Mouse (Mus musculus) thymus, postnatal 4 days (tissue): ENCODE data around the gene Ror2.
"Not testable (repeated sequence)": the region's sequence is repeated elsewhere in the genome, so short reads cannot be mapped to it uniquely, and the experiment has no call there.

Experiments used
- DNase-seq: peaks from one replicate; pipeline ENCODE4 v3.0.0; 2021

The Ror2 gene

GRCm38 (mm10) chr13:53285756-53286361, at the start of gene Ror2:
Gene Ror2, minus strand, starts transcription at chr13:53286124.
- DNase-seq: peak; percentile 55

DNA sequence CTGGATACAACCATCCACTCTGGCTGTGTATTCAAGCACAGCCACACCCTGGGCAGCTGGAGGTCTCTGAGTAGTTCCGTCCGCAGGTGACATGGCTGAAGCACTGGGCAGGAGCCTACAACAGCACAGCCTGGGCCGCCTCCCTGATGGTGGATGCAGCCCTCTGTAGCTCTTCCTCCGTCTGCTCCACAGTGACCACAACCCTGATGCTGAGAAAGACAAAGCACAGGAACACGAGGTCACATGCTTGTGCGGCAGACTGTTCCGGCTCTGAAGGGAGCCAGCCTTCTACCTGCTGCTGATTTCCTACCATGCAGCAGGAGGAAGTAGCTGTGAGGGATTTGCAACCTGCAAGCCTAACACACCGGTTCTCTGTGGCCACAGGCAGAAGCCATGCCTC, 47.8 kb upstream of the Ror2 start:
- no peak for DNase-seq

DNA sequence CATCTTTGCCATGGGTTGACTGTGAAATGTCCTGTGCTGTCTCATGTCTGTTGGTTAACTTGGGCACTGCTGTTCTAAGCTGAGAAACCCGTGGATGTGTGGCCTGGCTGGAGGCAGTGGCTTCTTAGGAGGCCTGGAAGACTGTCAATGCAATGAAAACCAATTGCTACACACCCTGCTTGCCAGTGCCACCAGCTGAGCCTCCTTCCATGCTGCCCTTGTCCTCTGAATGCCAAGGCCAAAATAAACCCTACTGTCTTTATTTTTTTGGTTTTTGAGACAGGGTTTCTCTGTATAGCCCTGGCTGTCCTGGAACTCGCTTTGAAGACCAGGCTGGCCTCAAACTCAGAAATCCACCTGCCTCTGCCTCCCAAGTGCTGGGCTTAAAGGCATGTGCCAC, 44.3 kb upstream of the Ror2 start:
- no peak for DNase-seq

DNA sequence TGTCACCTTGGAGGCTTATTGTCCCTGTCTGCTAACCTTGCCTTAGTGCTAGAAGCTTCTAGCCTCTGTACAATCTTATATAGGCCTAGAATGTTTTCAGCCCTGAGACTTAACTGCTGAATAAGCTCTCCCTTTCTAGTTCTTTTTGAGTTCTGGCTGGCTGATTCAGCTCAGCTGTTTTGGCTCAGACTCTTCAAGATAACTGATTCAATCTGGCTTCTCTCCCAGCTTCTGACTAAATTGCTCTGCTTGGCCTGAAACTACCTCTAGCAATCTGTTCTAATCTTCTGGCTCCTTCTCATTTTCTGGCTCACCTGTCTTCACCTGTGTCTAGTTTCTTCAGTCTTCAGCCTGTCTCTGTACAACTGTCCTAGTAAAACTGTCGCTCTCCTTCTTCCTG, 39.6 kb upstream of the Ror2 start:
- DNase-seq: no peak

- DNase-seq: no peak
Measured at GRCm38 (mm10) chr13:53323661-53324060, 37.7 kb upstream of the Ror2 start.

- no peak for DNase-seq
Measured at GRCm38 (mm10) chr13:53320899-53321298, 35.0 kb upstream of the Ror2 start.

- no peak for DNase-seq
Measured at GRCm38 (mm10) chr13:53316515-53317295, 30.8 kb upstream of the Ror2 start.

DNA sequence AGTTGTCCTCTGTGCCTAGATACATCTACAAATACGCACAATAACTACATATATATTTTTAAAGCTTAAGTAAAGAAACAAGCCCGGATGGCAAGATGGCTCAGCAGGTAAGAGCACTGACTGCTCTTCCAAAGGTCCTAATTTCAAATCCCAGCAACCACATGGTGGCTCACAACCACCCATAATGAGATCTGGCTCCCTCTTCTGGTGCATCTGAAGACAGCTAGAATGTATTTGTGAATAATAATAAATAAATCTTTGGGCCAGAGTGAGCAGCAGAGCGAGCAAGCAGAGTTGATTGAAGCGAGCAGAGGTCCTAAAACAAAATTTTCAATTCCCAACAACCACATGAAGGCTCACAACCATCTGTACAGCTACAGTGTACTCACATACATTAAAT, 29.8 kb upstream of the Ror2 start:
- DNase-seq: not testable (repeated sequence)

DNA sequence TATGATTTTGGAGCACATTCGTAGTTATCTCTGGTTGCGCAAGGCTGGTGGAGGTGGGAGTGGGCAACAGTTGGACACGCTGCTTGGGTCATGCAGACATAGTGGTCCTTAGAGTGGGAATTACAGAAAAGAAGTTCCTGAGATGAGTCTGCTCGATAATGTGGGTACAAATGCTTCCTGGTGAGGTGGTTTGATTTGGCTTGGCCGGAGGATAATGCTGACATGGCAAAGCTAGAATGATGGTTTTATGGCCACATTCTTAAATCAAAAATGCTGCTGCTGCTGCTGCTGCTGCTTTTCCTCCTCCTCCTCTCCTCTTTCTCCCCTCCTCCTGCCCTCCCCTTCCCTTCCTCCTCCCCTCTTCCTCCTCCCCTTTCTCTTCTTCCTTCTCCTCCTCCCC, 24.5 kb upstream of the Ror2 start:
- no peak for DNase-seq

- peak; percentile 65 for DNase-seq
Measured at GRCm38 (mm10) chr13:53309661-53310160, 23.8 kb upstream of the Ror2 start.

DNA sequence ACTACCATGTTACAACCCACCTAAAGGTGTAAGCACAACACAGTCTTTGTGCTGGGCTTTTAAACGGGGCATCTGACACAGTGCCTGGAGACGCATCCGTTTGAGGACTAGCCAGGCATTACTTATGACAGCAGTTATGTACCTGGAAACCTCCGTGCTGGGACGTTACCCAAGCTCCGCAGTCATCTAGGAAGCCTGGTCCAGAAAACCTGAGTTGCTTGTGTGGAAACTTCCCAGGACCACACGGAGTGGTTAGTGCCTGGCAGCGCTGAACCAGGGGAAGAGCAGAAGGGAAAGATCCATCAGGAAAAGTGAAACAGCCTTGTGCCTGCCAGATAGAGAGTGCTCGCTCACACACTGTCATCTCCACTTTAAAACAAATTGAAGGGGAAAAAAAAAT, 23.2 kb upstream of the Ror2 start:
- DNase-seq: peak; percentile 31

DNA sequence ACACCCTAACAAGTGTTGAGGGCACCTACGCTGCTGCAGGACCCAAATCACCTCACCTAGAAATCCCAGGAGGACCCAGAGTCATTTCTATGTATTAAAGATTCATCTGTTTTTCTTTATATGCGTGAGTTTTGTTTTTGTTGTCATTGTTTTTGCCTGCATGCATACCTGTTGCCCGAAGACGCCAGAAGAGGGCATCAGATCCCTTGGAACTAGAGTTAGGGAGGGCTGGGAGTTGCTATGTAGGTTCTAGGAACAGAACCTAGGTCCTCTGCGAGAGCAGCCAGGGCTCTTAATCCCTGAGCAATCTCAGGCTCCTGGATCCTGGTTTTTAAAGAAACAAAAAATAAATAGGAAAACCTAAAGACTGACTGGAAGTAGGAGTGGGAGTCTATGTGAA, 20.9 kb upstream of the Ror2 start:
- DNase-seq: peak; percentile 27

- no peak for DNase-seq
Measured at GRCm38 (mm10) chr13:53305256-53305655, 19.3 kb upstream of the Ror2 start.

DNA sequence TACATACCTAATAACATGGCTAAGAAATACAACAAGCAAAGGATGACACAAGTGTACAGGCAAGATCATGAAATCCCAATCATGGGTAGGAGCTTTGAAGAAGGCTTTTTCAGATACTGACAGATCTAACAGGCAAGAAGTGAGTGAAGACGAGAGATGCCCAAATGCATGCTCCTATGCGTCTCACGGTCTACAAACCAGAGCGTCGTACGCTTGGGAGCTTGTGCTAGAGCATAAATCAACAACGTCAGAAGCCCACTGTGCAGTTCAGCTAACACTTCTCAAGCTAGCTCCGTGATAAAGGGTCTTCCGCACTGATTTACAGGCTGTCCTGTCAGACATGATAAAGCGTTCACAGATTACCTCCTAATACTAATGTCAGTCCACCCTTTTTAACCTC, 16.8 kb upstream of the Ror2 start:
- no peak for DNase-seq

DNA sequence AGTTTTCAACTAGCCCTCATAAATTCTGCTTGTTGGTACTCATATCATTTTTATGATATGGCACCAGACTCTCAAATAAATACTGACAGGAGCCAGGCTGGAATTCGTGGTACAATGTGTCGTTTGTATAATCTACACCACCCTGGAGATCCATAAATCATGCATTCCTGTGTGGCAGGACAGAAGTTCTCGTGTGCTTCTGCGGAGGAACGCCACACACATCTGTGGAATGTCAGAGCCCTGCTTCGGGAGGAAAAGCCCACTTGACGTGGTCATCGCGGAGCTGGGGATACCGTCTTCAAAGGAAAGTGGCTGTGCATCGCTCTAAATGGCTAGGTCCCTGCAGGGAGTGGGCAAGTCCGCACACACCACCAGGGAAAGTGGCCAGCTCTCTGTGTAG, 7.1 kb upstream of the Ror2 start:
- DNase-seq: no peak

- DNase-seq: no peak
Measured at GRCm38 (mm10) chr13:53292244-53292643, 6.3 kb upstream of the Ror2 start.

DNA sequence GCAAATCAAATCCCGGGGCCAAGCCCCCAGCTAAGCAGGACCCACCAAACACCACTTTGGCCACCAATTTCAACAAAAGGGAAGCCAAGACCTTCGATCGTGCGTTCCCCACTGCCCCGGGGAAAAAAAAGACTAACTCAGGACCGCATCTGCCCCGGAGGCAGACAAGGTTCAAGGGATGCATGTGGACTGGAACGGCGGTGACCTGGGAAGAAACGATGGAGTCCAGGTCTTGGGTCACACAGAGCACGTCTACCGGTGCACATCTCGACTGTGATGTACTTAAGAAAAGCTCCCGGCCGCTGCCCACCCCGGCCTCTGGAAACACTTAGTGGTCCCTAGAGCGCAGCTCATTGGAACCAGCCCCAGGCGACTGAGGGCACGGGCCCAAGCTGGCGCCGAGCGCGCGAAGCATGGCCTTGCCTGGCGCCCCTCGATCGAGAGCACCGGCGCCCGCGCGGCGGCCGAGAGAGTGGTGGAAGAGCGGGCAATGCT, 616 bp downstream of the Ror2 start:
- DNase-seq: peak; percentile 19

DNA sequence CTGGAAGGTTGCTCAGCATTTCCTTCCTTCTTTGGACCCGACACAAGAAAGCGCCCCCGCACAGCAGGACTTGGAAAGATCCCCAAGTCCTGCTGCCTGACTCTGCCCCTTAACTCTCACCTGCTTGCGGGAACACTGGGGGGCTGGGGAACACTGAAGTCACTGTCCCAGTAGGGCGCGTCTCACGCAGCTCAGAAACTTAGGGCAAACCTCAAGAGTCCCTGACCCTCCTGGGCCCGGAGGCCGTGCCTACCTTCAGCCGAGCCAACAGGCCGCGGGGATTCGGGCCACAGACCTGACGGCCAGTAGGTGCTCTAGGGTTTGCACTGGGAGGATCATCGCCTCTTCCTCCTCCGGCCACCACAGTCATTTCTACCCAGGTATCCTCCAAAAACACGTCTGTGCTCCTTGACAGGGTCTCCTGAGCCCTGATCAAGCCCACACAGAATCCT, 1.2 kb downstream of the Ror2 start:
- no peak for DNase-seq

GRCm38 (mm10) chr13:53281604-53282396, 4.1 kb downstream of the Ror2 start:
- no peak for DNase-seq

DNA sequence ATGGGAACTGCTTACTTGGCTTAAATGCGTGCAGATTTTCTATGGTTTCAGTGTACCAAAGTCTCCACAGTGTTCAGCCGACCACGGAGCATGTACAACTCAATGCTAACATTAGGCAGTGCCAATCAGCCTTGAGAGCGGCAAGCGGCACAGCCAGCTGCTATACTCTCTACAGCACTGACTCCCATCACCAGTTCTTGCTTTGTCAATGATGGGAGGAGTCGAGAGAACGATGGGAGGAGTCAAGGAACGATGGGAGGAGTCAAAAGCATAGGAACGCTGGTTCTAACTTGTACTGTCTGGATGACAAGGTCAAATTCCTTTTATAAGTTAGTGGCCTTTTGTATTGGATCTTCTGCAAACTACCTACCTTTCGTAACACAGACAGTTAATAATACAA, 7.0 kb downstream of the Ror2 start:
- no peak for DNase-seq

- DNase-seq: no peak
Measured at GRCm38 (mm10) chr13:53276381-53276780, 9.5 kb downstream of the Ror2 start.

- no peak for DNase-seq
Measured at GRCm38 (mm10) chr13:53275778-53276177, 10.1 kb downstream of the Ror2 start.

DNA sequence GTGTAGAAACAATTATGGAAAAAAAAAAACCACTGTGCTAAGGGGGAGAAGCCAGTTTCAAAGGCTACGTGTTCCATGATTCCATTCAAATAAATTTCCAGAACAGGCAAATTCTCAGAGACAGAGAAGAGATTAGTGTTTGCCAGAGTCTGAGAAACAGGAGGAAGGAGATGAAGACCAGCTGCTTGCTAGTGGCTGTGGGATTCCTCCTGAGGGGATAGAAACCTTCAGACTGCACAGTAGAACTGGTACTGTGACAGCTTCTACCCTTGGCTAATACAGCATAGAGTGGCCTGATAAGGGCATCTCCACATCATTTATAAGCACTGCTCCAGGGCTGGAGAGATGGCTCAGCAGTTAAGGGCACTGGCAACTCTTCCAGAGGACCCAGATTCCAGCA, 11.2 kb downstream of the Ror2 start:
- no peak for DNase-seq
